Mouse (Mus musculus): ENCODE measurements at regions not wholly inside any gene's neighbourhood (a gene's known extent, or its start where the extent isn't known, plus 50 kb on each side); places are given as distances from the start of the nearest gene placed in this dataset.

GRCm38 (mm10) chr5:128550736-128551135, 49.9 kb upstream of the Fzd10 start:
- no peaks in the 10 kb centered on the region for H3K36me3 ChIP-seq (ENCODE audit: control insufficient read depth, insufficient read depth, low read length)
- no peaks in the 10 kb centered on the region for H3K27me3 ChIP-seq (ENCODE audit: control insufficient read depth, insufficient read depth, low read length)
- no peaks in the 10 kb centered on the region; the same call in 1 of the 2 replicates for H3K4me1 ChIP-seq (replicated peaks; ENCODE audit: control insufficient read depth, insufficient read depth, low read length)
- H3K27ac ChIP-seq (ENCODE audit: control insufficient read depth, insufficient read depth, low read length): no peak overlapping the region
- no peak for TF ChIP-seq POLR2A (IDR thresholded peaks at IDR 0.05; ENCODE audit: control insufficient read depth, extremely low read depth, insufficient read depth, low read length, poor library complexity)
- no peak for TF ChIP-seq CTCF (IDR thresholded peaks at IDR 0.05; ENCODE audit: borderline replicate concordance, control insufficient read depth, extremely low read depth, insufficient read depth, low read length, poor library complexity)
- no peak for DNase-seq
- H3K4me3 ChIP-seq (ENCODE audit: control insufficient read depth, insufficient read depth, low read length): no peak overlapping the region
- 44% methylated on average over 3 of the region's 3 CpGs for WGBS

DNA sequence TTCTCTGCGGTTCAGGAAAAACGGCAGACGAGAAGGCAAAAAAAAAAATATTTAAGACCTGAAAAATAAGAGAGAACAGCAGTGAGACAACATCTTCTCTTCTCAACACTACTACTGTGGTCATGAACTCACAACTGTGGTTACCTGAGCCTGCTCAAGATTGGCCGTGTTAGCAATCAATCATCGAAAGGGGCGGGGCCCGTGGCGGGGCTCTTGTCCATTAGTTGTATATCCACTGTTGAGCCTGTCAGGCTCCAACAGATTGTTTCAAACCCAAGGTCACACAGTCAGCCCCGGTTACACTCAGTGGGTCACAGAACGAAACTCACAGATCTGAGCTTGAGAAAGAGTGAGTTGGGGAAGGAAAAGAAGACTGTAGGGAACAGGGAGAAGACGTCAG, 50.8 kb upstream of the Fzd10 start:
- DNase-seq: no peak
- Histone ChIP-seq H3K4me1 (replicated peaks; ENCODE audit: control insufficient read depth, insufficient read depth, low read length) (no peaks in the 10 kb centered on the region; the same call in 1 of the 2 replicates), H3K27me3 (ENCODE audit: control insufficient read depth, insufficient read depth, low read length) (no peaks in the 10 kb centered on the region), H3K36me3 (ENCODE audit: control insufficient read depth, insufficient read depth, low read length) (no peaks in the 10 kb centered on the region), H3K4me3 (ENCODE audit: control insufficient read depth, insufficient read depth, low read length) (no peak overlapping the region), H3K27ac (ENCODE audit: control insufficient read depth, insufficient read depth, low read length) (no peak overlapping the region)
- 92% methylated on average over 11 of the region's 11 CpGs for WGBS
- TF ChIP-seq CTCF (IDR thresholded peaks at IDR 0.05; ENCODE audit: borderline replicate concordance, control insufficient read depth, extremely low read depth, insufficient read depth, low read length, poor library complexity): no peak

- no peaks in the 10 kb centered on the region for H3K36me3 ChIP-seq (ENCODE audit: control insufficient read depth, insufficient read depth, low read length)
- H3K27ac ChIP-seq (ENCODE audit: control insufficient read depth, insufficient read depth, low read length): no peak overlapping the region
- H3K4me3 ChIP-seq (ENCODE audit: control insufficient read depth, insufficient read depth, low read length): no peak overlapping the region
- H3K27me3 ChIP-seq (ENCODE audit: control insufficient read depth, insufficient read depth, low read length): no peaks in the 10 kb centered on the region
- H3K4me1 ChIP-seq (replicated peaks; ENCODE audit: control insufficient read depth, insufficient read depth, low read length): no peaks in the 10 kb centered on the region
- WGBS: 8% methylated on average over 10 of the region's 10 CpGs
- TF ChIP-seq CTCF (IDR thresholded peaks at IDR 0.05; ENCODE audit: borderline replicate concordance, control insufficient read depth, extremely low read depth, insufficient read depth, low read length, poor library complexity): no peak
- TF ChIP-seq POLR2A (IDR thresholded peaks at IDR 0.05; ENCODE audit: control insufficient read depth, extremely low read depth, insufficient read depth, low read length, poor library complexity): no peak
- no peak for DNase-seq
Observed at GRCm38 (mm10) chr5:128542049-128542448, 58.6 kb upstream of the Fzd10 start.

DNA sequence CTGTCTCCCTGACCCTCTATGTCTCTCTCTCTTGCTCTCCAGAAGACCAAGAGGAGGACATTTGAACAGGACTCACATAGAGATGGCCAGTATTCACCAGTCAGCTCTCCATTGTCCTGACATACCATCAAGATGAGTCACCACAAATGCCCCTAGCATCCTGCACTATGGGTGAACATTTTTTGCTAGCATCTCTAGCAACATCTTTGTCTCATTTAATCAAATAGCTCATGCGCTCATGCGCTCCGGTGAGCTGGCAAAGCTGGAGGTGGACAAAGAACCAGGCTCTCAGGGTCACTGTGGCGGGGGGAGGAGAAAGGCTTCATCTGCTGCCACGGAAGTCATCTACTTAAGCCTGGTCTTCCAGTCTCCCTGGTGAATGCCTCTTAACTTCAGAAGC, 62.0 kb upstream of the Fzd10 start:
- TF ChIP-seq POLR2A (IDR thresholded peaks at IDR 0.05; ENCODE audit: control insufficient read depth, extremely low read depth, insufficient read depth, low read length, poor library complexity) (no peak), CTCF (IDR thresholded peaks at IDR 0.05; ENCODE audit: borderline replicate concordance, control insufficient read depth, extremely low read depth, insufficient read depth, low read length, poor library complexity) (no peak)
- 91% methylated on average over 5 of the region's 5 CpGs for WGBS
- H3K4me3 ChIP-seq (ENCODE audit: control insufficient read depth, insufficient read depth, low read length): no peak overlapping the region
- no peaks in the 10 kb centered on the region for H3K36me3 ChIP-seq (ENCODE audit: control insufficient read depth, insufficient read depth, low read length)
- DNase-seq: no peak
- no peaks in the 10 kb centered on the region for H3K4me1 ChIP-seq (replicated peaks; ENCODE audit: control insufficient read depth, insufficient read depth, low read length)
- no peak overlapping the region for H3K27ac ChIP-seq (ENCODE audit: control insufficient read depth, insufficient read depth, low read length)
- H3K27me3 ChIP-seq (ENCODE audit: control insufficient read depth, insufficient read depth, low read length): no peaks in the 10 kb centered on the region

- no peak for TF ChIP-seq POLR2A (IDR thresholded peaks at IDR 0.05; ENCODE audit: control insufficient read depth, extremely low read depth, insufficient read depth, low read length, poor library complexity)
- TF ChIP-seq CTCF (IDR thresholded peaks at IDR 0.05; ENCODE audit: borderline replicate concordance, control insufficient read depth, extremely low read depth, insufficient read depth, low read length, poor library complexity): no peak
- H3K4me3 ChIP-seq (ENCODE audit: control insufficient read depth, insufficient read depth, low read length): no peak overlapping the region
- no peak for DNase-seq
- H3K36me3 ChIP-seq (ENCODE audit: control insufficient read depth, insufficient read depth, low read length): no peaks in the 10 kb centered on the region
- H3K4me1 ChIP-seq (replicated peaks; ENCODE audit: control insufficient read depth, insufficient read depth, low read length): no peaks in the 10 kb centered on the region
- H3K27me3 ChIP-seq (ENCODE audit: control insufficient read depth, insufficient read depth, low read length): no peaks in the 10 kb centered on the region
- no peak overlapping the region for H3K27ac ChIP-seq (ENCODE audit: control insufficient read depth, insufficient read depth, low read length)
- WGBS: 62% methylated on average over 12 of the region's 12 CpGs
Observed at GRCm38 (mm10) chr5:128537218-128537617, 63.4 kb upstream of the Fzd10 start.

DNA sequence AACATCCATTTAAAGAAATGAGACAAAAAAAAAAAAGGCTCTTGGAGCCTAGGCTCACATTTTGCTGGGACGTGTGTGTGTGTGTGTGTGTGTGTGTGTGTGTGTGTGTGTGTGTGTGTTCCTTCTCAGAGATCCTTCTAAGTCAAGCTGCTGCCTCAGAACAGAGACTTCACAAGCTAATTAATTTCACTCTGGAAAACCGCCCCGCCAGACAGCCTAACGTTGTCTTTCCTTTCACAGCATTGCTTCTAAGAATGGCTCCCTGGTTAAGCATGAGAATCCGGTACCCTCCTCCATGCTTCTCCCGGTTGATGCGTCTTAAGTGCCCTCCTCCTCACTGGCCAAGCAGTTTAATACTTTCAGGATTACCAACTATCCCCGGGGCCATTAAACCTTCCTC, 64.3 kb upstream of the Fzd10 start:
- H3K27me3 ChIP-seq (ENCODE audit: control insufficient read depth, insufficient read depth, low read length): no peaks in the 10 kb centered on the region
- H3K36me3 ChIP-seq (ENCODE audit: control insufficient read depth, insufficient read depth, low read length): no peaks in the 10 kb centered on the region
- TF ChIP-seq CTCF (IDR thresholded peaks at IDR 0.05; ENCODE audit: borderline replicate concordance, control insufficient read depth, extremely low read depth, insufficient read depth, low read length, poor library complexity) (no peak), POLR2A (IDR thresholded peaks at IDR 0.05; ENCODE audit: control insufficient read depth, extremely low read depth, insufficient read depth, low read length, poor library complexity) (no peak)
- H3K4me1 ChIP-seq (replicated peaks; ENCODE audit: control insufficient read depth, insufficient read depth, low read length): no peaks in the 10 kb centered on the region
- 62% methylated on average over 8 of the region's 8 CpGs for WGBS
- H3K4me3 ChIP-seq (ENCODE audit: control insufficient read depth, insufficient read depth, low read length): no peak overlapping the region
- H3K27ac ChIP-seq (ENCODE audit: control insufficient read depth, insufficient read depth, low read length): no peak overlapping the region
- DNase-seq: no peak

DNA sequence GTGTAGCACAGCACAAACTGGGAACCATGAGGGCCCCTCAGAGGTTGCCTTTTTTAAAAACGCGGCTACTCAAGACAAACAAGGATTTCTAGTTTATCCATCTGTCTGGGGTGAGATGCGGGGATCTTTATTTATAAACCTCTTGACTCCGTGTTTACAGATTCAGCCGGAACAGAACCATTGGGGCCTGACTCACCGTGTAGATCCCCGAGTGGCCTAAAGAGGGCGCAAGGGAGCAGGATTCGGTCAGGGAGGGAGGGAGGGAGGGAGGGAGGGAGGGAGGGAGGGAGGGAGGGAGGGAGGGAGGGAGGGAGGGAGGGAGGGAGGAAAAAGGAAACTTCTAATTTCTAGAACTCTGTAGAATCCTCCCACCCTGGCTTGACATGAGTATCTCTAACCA, 73.4 kb upstream of the Fzd10 start:
- DNase-seq: no peak
- 45% methylated on average over 8 of the region's 9 CpGs for WGBS
- H3K4me3 ChIP-seq (ENCODE audit: control insufficient read depth, insufficient read depth, low read length): no peak overlapping the region
- H3K36me3 ChIP-seq (ENCODE audit: control insufficient read depth, insufficient read depth, low read length): no peaks in the 10 kb centered on the region
- H3K27ac ChIP-seq (ENCODE audit: control insufficient read depth, insufficient read depth, low read length): no peak overlapping the region
- TF ChIP-seq CTCF (IDR thresholded peaks at IDR 0.05; ENCODE audit: borderline replicate concordance, control insufficient read depth, extremely low read depth, insufficient read depth, low read length, poor library complexity): no peak
- TF ChIP-seq POLR2A (IDR thresholded peaks at IDR 0.05; ENCODE audit: control insufficient read depth, extremely low read depth, insufficient read depth, low read length, poor library complexity): no peak
- H3K4me1 ChIP-seq (replicated peaks; ENCODE audit: control insufficient read depth, insufficient read depth, low read length): no peaks in the 10 kb centered on the region
- no peaks in the 10 kb centered on the region for H3K27me3 ChIP-seq (ENCODE audit: control insufficient read depth, insufficient read depth, low read length)
